Mouse (Mus musculus) retina, postnatal 7 days (tissue): ENCODE data around the gene Tra2a.
A peak's percentile ranks its signal among the peaks of the same experiment; 100 is the strongest.
"Not testable (repeated sequence)": the region's sequence is repeated elsewhere in the genome, so short reads cannot be mapped to it uniquely, and the experiment has no call there.

Experiments
- DNase-seq: peaks from one replicate; pipeline ENCODE4 v3.0.0-alpha.2; 2012; ENCODE audit warnings: low read depth, low spot score

Gene Tra2a

GRCm38 (mm10) chr6:49263847-49264243 lies at the start of gene Tra2a:
Gene Tra2a (minus strand): TSS chr6:49264033.
- peak; percentile 93 for DNase-seq

- no peak for DNase-seq
Observed at GRCm38 (mm10) chr6:49298286-49298685, 34.5 kb upstream of the Tra2a start.

GRCm38 (mm10) chr6:49282122-49282521 lies 18.3 kb upstream of the Tra2a start:
- DNase-seq = no peak

- DNase-seq = no peak
Observed at GRCm38 (mm10) chr6:49280942-49281341, 17.1 kb upstream of the Tra2a start.

DNA sequence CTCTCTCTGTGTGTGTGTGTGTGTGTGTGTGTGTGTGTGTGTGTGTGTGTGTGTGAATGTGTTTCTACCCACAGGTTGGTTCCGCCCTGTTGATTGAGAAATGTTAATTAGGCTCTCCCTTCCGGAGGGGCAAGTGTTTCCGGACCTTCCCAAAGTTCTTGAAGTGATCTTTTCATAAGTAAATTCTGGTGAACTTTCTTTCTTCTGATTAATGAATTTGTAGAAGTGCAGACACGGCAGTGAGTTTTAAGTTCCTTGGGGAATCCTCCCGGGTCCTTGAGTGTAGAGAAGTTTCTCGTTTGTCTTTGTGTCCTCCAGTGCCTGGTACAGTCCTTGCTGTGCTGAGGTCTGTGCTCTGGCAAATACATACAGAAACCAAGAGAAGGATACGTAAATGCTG lies 11.5 kb upstream of the Tra2a start:
- DNase-seq = no peak

DNA sequence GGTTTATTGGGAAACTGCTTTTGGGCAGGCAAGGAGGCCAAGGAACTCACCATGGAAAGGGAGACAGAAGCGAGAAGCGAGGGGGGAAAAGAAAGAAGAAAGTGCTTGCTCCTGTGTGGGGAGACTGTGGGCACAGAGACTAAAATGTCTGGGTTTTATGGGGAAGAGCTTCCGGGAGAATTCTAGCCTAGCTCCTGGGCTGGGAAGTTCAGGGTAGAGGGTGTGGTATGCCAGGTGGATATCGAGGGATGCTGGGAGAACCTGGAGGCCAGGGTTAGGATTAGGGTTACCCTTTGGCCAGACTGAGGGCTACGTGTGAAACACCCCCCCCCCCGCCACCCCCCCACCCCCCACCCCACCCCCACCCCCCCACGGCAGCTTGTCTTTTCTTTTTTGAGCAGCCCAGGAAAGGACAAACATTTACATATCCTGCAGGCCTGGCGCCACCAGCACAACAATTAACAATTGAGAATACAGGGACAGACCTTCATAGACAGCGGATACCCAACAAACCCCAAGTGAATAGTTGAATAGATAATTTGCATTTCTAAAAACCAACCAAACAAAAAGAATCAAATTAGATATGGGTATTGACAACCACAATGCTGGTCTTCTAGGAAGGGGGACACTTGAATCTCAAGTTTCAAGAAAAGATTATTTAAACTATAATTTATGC lies 10.7 kb upstream of the Tra2a start:
- DNase-seq = no peak

DNA sequence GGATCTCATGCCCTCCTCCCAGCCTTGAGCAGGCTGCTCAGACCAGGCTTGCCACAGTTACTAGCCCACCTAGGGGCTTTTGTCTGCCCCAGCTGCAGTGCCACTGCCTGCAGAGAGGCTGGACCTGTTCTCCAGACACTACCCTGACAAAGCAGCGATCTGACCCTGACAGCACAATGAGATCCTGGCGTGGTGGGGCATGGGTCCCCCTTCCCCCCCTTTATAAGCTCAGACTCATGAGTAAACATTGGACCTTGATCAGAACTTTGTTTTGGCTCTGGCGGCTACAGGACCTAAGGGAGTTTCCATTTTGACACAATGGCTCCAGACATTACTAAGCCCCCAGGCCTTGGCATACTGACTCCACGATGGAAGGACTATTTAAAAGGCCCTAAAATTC lies 10.1 kb upstream of the Tra2a start:
- no peak for DNase-seq

DNA sequence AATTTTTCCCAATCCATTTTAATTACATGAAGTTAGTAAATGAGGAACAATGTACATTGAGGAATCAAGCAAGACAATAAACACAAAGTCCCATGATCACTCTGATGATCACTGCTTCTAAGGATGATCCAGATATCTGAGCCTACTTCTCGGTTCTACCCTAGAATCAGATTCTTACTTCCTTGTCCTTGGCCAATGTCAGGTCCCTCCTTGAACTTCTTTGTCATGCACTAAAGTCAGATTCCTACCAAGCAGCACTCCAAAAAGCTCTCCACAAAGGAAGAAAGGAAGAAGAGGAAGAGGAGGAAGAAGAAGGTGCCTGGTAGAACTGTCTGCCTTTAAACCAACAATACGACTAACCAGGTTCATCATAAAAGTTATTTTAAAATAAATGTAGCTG lies 9.0 kb upstream of the Tra2a start:
- no peak for DNase-seq

DNA sequence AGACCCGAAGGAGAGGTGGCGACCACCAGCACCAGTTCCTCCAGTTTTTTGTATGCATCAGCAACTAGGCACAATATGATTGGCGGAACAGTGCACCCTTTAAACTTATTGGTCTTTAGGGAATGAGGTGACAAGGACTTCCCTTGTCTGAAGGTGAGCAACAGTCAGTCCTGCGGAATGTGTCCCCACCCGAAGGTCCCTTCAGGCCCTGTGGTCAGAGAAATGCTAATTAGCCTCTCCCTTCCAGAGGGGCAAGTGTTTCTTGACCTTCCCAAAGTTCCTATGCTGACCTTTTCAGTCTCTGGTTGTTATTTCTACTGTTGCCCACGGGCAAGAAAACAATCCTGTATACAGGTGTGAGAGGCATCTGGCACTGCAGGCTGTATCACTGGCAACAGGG lies 8.0 kb upstream of the Tra2a start:
- DNase-seq = no peak

- DNase-seq = no peak
Observed at GRCm38 (mm10) chr6:49269923-49270322, 6.1 kb upstream of the Tra2a start.

- peak; percentile 69 for DNase-seq
Observed at GRCm38 (mm10) chr6:49269200-49269599, 5.4 kb upstream of the Tra2a start.

DNA sequence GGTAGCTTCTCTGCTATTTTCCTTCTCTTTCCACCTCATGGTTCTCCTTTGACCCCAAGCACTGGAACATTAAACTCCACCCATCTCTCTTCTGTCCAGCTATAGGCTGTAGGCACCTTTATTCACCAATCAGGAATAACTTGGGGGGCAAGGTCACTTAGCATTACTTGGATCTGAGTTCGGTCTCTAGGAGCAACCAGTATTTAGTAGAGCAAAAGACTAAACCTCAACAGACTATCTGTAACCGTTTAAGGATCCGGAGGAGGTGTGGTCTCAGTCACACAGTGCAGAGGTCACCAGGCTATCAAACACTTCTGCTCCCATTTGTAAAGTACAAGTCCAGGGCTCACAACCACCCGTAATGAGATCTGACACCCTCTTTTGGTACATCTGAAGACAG lies 3.9 kb upstream of the Tra2a start:
- no peak for DNase-seq

DNA sequence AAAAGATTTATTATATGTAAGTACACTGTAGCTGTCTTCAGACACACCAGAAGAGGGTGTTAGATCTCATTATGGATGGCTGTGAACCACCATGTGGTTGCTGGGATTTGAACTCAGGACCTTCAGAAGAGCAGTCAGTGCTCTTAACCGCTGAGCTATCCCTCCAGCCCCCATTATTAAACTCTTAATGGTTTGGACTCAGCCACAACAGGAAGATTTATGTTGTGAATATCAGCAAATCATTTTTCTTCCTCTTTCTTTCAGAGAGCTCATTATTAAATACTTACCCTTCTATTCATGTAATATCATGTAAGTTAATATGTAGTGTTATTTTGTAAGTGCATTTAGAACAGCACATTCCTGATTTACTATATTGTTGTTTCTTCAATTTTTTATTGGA lies 1.4 kb upstream of the Tra2a start:
- not testable (repeated sequence) for DNase-seq

GRCm38 (mm10) chr6:49264446-49264845 lies 613 bp upstream of the Tra2a start:
- DNase-seq = not testable (repeated sequence)

DNA sequence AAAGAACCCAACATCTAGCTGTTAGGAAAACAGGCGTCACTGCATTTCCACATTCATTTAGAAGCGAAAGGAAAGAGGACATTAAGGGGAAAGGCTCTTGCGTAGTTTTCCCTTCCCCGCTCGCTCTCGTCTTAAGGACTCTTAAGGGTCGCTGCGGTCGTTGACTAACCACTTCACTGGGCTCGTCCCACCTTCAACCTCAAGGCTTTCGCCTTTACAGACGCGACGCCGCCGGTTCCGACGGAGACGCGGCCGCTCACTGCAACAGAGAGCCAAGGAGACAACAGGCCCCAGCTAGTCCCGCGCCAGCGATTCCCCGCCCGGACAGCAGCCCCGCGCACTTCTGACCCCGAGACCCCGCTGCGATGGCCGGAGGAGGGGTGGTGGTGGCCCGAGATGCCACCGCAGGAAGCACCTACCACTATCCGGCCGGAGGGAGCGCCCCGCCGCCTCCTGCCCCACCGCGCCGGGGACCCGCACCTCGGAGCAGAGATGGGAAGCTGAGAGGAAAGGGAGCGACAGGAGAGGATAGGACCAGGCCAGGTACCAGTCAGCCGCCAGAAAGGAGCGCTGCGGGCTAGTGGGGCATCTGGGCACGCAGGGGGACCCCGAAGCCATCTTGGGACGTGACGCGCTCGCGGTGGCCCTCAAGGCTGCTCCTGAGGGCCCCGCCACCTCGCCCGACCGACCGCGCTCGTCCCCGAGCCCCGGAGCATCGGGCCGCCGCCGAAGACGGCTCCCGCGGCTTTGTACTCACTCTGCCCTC lies 569 bp downstream of the Tra2a start:
- peak; percentile 21 for DNase-seq

GRCm38 (mm10) chr6:49262421-49262820 lies 1.4 kb downstream of the Tra2a start:
- DNase-seq = no peak

- no peak for DNase-seq
Observed at GRCm38 (mm10) chr6:49259711-49260110, 4.1 kb downstream of the Tra2a start.

- DNase-seq = no peak
Observed at GRCm38 (mm10) chr6:49257880-49258279, 6.0 kb downstream of the Tra2a start.

GRCm38 (mm10) chr6:49252207-49252606 lies 11.6 kb downstream of the Tra2a start:
- no peak for DNase-seq

- DNase-seq = no peak
Observed at GRCm38 (mm10) chr6:49251199-49251598, 12.6 kb downstream of the Tra2a start.

DNA sequence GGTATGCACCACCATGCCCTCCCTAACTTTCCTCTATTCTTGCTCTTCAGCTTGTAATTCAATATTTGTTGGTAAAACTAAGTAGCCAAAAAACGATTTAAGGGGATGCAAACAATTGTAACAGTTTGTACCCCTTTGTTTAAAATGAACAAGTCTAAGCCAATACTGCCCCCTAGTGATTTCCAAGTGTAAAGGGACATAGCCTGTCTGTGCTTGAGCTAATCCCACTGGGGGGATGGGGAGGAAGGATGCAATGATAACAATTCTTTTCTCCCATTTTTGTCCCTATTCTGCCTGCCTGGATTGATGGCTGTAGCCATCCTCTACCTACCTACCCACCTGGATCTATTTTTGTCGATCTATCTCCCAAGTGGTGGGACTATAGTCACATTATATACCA lies 16.6 kb downstream of the Tra2a start:
- DNase-seq = peak; percentile 32

- DNase-seq = no peak
Observed at GRCm38 (mm10) chr6:49242331-49242730, 21.5 kb downstream of the Tra2a start.

GRCm38 (mm10) chr6:49241562-49241961 lies 22.3 kb downstream of the Tra2a start:
- DNase-seq = no peak
